In genomic region chr2:96319649-96320048, GRCm38 (mm10) we compare ENCODE assay signal across 9 mouse cellular contexts. TPM values are rescaled to one million over a fixed set of nuclear protein-coding genes. Genes with fewer than 3 reads are reported as not detected.
DNase-seq lines count a peak whose midpoint lies in the region; ATAC-seq and TF ChIP-seq lines count a peak whose summit lies in the region.
"Had no signal": no experiment of that assay in that cellular context is flagged by ENCODE, and none has a peak within 500 bp of the region (broad histone marks: within the 10 kb centered on the region; RNA-seq: fewer than 3 reads in every experiment).

No protein-coding gene starts in this region.

- no peaks in the 10 kb centered on the region for H3K27me3 ChIP-seq in hindbrain, embryonic 16.5 days (replicated peaks; ENCODE audit: control insufficient read depth, insufficient read depth, low read length)

- TF ChIP-seq POLR2A in olfactory bulb, adult 2 months (IDR thresholded peaks at IDR 0.05; ENCODE audit: insufficient read depth, low read depth, low read length), result no peak

- TF ChIP-seq CTCF in olfactory bulb, adult 2 months (IDR thresholded peaks at IDR 0.05; ENCODE audit: insufficient read depth, low read depth, low read length), result no peak

- H3K4me3 ChIP-seq in hindbrain, embryonic 16.5 days (ENCODE audit: low read length), result peak overlapping the region; percentile 44
- peak overlapping the region; percentile 49 for H3K4me3 ChIP-seq in olfactory bulb, adult 2 months (ENCODE audit: insufficient read depth, low read depth, low read length)

- H3K9ac ChIP-seq in hindbrain, embryonic 16.5 days (ENCODE audit: low read depth, low read length), result peak overlapping the region; percentile 66

- 27% methylated on average over 6 of the region's 6 CpGs for WGBS in hindbrain, embryonic 16.5 days
- WGBS in olfactory bulb, adult 2 months, result 21% methylated on average over 6 of the region's 6 CpGs

- peak overlapping the region; percentile 63; the same call in 1 of the 2 replicates for H3K27ac ChIP-seq in hindbrain, embryonic 16.5 days (ENCODE audit: low read depth, low read length)
- no peak overlapping the region for H3K27ac ChIP-seq in olfactory bulb, adult 2 months (ENCODE audit: insufficient read depth, low read depth, low read length)

- peak overlapping the region; percentile 66 for H3K4me2 ChIP-seq in hindbrain, embryonic 16.5 days (ENCODE audit: low read length)

- H3K4me1 ChIP-seq in hindbrain, embryonic 16.5 days (ENCODE audit: control insufficient read depth, insufficient read depth, low read depth, low read length), result no peaks in the 10 kb centered on the region; the same call in none of the 2 replicates
- 0 out of 2 replicates have a peak, but pooled peaks cover 2% of the 10 kb centered on the region for H3K4me1 ChIP-seq in olfactory bulb, adult 2 months (ENCODE audit: control insufficient read depth, insufficient read depth, low read length)

- ATAC-seq in frontal cortex, adult (ENCODE audit: low TSS enrichment), result 0 out of 2 replicates have a peak, but pooled peaks have one; percentile 15
- ATAC-seq in hindbrain, embryonic 16.5 days, result no peak
- ATAC-seq in erythroid progenitor cell, adult 5-6 weeks (replicated peaks; ENCODE audit: low FRiP score, poor library complexity, severe bottlenecking), result no peak

- H3K36me3 ChIP-seq in hindbrain, embryonic 16.5 days (ENCODE audit: control insufficient read depth, insufficient read depth, low read length), result no peaks in the 10 kb centered on the region

- no peaks in the 10 kb centered on the region for H3K9me3 ChIP-seq in hindbrain, embryonic 16.5 days (ENCODE audit: control insufficient read depth, low read length)

- no peak for DNase-seq in frontal cortex, adult 2 months (ENCODE audit: extremely low spot score in 1 of 2, low spot score in 1 of 2)
- DNase-seq in right cerebral cortex, adult 18-20 months, result peak; percentile 37
- DNase-seq in right cerebral cortex, postnatal 25 days, result no peak
- DNase-seq in MN1 (ENCODE audit: low spot score), result no peak

RNA-seq across cellular contexts. Expression of gene Lrrc4c, which starts 1.7 kb away (rescaled TPM):
- 40.6 and 45.7 TPM in 2 replicates for polyA plus RNA-seq in frontal cortex, adult 2 months (2012; rRNA removed)
- polyA plus RNA-seq in hindbrain, embryonic 16.5 days (2015; fragmentation: Nextera tagmentation; extraction: Ambion mirVana), result 41.0 and 42.5 TPM in 2 replicates
- not detected in 2 replicates for polyA plus RNA-seq in olfactory bulb, adult 2 months (2012; ENCODE audit: insufficient read depth, insufficient read length, low replicate concordance, missing spikeins)
- not detected in 2 replicates for total RNA-seq in erythroid progenitor cell, adult 5-6 weeks (2015; ENCODE audit: low replicate concordance)
- total RNA-seq in erythroid progenitor cell, adult 5-6 weeks (2017; ENCODE audit: low replicate concordance), result not detected in 2 replicates
- total RNA-seq: common myeloid progenitor, adult 5-6 weeks had no signal

Comparison
In these comparisons a context has a peak if more than half of its experiments do, and no peak if none do; other contexts are left out.
1. RNA of gene Lrrc4c, which starts 1.7 kb away (polyA plus RNA-seq): 40.6 to 45.7 TPM in frontal cortex, adult 2 months and 41.0 to 42.5 TPM in hindbrain, embryonic 16.5 days; not detected in olfactory bulb, adult 2 months; every median in the first group is over 10 times any median in the second.